Mouse (Mus musculus) embryonic facial prominence, embryonic 13.5 days (tissue): ENCODE data around the gene Hspb2. TPM values are rescaled to one million over a fixed set of nuclear protein-coding genes. Genes with fewer than 3 reads are reported as not detected.
A peak's percentile ranks its signal among the peaks of the same experiment; 100 is the strongest.

Experiments
- ATAC-seq: fragments of 200-750 bp; cut with Nextera tagmentation; 2 replicates; pipeline ENCODE4 v1.8.0; 2017; ENCODE audit warnings: low read depth; ENCODE audit not compliant: insufficient number of reproducible peaks, insufficient read depth, low FRiP score, low TSS enrichment
- H3K27ac ChIP-seq: fragments of 300-500 bp; sonication (generic); 2 replicates; pipeline ENCODE4 v1.5.1; 2015; ENCODE audit warnings: moderate library complexity, mild to moderate bottlenecking, inconsistent platforms
- H3K27me3 ChIP-seq: fragments of 300-500 bp; sonication (generic); 2 replicates; pipeline ENCODE4 v1.6.1; 2015; ENCODE audit warnings: mild to moderate bottlenecking, inconsistent platforms
- H3K36me3 ChIP-seq: fragments of 300-500 bp; sonication (generic); 2 replicates; pipeline ENCODE4 v1.6.1; 2015; ENCODE audit warnings: mild to moderate bottlenecking, inconsistent platforms
- H3K4me1 ChIP-seq: fragments of 300-500 bp; sonication (generic); 2 replicates; pipeline ENCODE4 v1.6.1; 2015; ENCODE audit warnings: inconsistent platforms
- H3K4me2 ChIP-seq: fragments of 300-500 bp; sonication (generic); 2 replicates; pipeline ENCODE4 v1.6.1; 2015; ENCODE audit warnings: moderate library complexity, mild to moderate bottlenecking, inconsistent platforms
- H3K4me3 ChIP-seq: fragments of 300-500 bp; sonication (generic); 2 replicates; pipeline ENCODE4 v1.5.1; 2015; ENCODE audit warnings: mild to moderate bottlenecking, inconsistent platforms
- H3K9ac ChIP-seq: fragments of 300-500 bp; sonication (generic); 2 replicates; pipeline ENCODE4 v1.6.1; 2015; ENCODE audit warnings: mild to moderate bottlenecking, inconsistent platforms
- H3K9me3 ChIP-seq: fragments of 300-500 bp; sonication (generic); 2 replicates; pipeline ENCODE4 v1.6.1; 2016; ENCODE audit warnings: inconsistent platforms
- WGBS: fragments of 180-500 bp; shearing (Covaris S2); methylation state at CpG from one replicate; pipeline ENCODE4 v1.1.7; 2015; ENCODE audit warnings: mixed read lengths; 5-methylcytosine and 5-hydroxymethylcytosine counted together
- polyA plus RNA-seq: library from polyadenylated mRNA; unstranded; fragments of >200 nt; fragmentation: Nextera tagmentation; extraction: Ambion mirVana; gene quantifications from 2 replicates; pipeline ENCODE4 v1.2.1, GENCODE M21; 2015

Gene Hspb2
- polyA plus RNA-seq, 1 experiment from 2014 or later, result 5.7 TPM

DNA sequence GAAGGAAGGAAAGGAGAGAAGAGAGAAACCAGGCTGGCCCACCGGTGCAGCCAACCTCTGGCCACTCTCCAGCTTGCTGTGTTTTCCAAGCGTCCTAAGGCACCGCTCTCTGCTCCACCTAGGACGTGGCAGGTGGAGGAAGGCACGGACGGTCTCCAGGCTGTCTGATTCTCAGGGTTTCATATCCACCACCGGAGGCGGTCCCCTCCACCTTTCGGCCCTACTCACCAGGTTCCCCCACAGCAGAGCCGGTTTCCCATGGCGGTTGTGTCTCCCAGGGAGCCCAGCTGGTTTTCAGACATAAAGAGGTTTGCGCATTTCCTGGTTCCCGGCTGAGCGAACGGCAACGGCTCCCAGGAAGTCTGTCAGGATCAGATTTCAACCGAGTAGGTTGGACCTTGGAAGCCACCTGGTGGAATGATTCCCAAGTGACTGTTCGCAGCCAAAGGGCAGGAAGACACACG lies 5.9 kb downstream of the Hspb2 start, which contains the start of gene 2310030G06Rik:
TSS of gene 2310030G06Rik (minus strand) at position 323 of the 464 bp plus-strand sequence.
- Histone ChIP-seq H3K9ac (peak within 1 kb of the TSS; percentile 68), H3K36me3 (no peaks in the 10 kb centered on the region), H3K27me3 (peaks cover 14% of the 10 kb centered on the region), H3K9me3 (no peaks in the 10 kb centered on the region), H3K27ac (peak within 1 kb of the TSS; percentile 83), H3K4me2 (peak within 1 kb of the TSS; percentile 63), H3K4me3 (peak within 1 kb of the TSS; percentile 43), H3K4me1 (peaks cover 10% of the 10 kb centered on the region)
- peak; percentile 64 for ATAC-seq
- 2% methylated on average over 19 of the region's 19 CpGs for WGBS

DNA sequence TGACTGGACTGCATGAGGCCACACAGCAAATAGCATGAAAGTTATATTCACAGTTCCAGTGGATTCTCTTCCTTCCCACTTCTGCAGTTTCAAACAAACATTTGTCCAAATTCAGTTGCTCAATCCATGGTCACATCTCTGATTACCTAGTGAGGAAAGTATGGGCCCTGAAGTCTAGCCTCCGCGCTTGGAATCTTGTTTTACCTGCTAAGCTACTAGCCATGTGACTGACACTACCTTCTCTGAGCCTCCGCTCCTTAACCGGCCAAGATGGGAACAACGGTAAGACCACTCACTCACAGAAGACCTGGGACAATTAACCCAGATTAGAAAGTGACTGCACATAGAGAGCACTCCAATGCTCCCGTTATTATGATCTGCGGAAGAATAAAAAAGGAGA lies 6.3 kb downstream of the Hspb2 start:
- peak overlapping the region; percentile 83 for H3K27ac ChIP-seq
- H3K9ac ChIP-seq, result peak overlapping the region; percentile 68
- peaks cover 14% of the 10 kb centered on the region for H3K27me3 ChIP-seq
- WGBS, result 13% methylated on average over 7 of the region's 7 CpGs
- H3K36me3 ChIP-seq, result no peaks in the 10 kb centered on the region
- no peak for ATAC-seq
- peaks cover 10% of the 10 kb centered on the region for H3K4me1 ChIP-seq
- H3K9me3 ChIP-seq, result no peaks in the 10 kb centered on the region
- H3K4me2 ChIP-seq, result peak overlapping the region; percentile 63
- H3K4me3 ChIP-seq, result peak overlapping the region; percentile 43

DNA sequence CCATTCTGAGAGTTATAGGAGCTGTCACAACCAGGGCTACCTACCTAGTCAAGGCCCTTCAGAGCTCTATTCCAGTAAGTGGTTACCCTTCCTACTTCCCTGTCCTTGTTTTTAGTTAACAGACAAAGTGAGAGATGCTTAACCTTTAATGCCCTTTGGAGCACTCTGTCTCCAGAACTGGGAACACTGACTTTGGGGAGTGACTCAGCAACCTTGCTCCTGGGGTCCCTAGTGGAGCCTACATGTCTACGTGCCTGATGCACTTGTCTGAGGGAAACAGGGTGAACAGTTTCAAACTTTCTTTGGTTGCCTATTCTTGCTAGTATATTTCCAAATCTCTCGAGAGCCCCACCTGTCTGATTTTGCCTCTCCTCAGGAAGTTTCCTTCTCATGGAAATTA lies 9.4 kb downstream of the Hspb2 start:
- 83% methylated on average over 2 of the region's 2 CpGs for WGBS
- ATAC-seq, result no peak
- peaks cover 14% of the 10 kb centered on the region for H3K27me3 ChIP-seq

DNA sequence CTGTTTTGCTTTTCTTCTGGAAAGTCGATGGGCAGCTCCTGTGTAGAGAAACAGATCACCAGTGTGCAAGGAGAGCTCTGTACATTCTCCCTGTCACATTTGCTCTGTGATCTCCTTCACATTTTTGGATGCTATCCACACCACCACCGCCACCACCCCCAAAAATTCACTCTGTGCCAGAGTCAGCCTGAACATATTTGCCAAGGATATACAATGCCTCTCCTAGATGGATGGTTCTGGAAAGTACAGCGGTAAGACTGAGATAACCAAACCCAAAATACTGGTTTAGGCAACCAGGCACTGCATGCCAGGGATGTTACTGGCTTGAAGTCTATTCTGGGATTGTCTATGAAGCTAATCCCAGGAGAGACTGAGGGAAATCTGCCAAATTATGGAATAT lies 9.9 kb downstream of the Hspb2 start:
- Histone ChIP-seq H3K9ac (no peak overlapping the region), H3K4me1 (peaks cover 20% of the 10 kb centered on the region), H3K27ac (no peak overlapping the region), H3K4me2 (no peak overlapping the region), H3K9me3 (no peaks in the 10 kb centered on the region), H3K27me3 (peaks cover 14% of the 10 kb centered on the region), H3K36me3 (no peaks in the 10 kb centered on the region), H3K4me3 (no peak overlapping the region)
- ATAC-seq, result no peak
- WGBS, result 84% methylated on average over 3 of the region's 3 CpGs

More for the DNA sequence above, 9.4 kb downstream of the Hspb2 start:
- Histone ChIP-seq H3K27ac (no peak overlapping the region), H3K9me3 (no peaks in the 10 kb centered on the region), H3K4me2 (no peak overlapping the region), H3K9ac (no peak overlapping the region), H3K4me3 (no peak overlapping the region), H3K36me3 (no peaks in the 10 kb centered on the region), H3K4me1 (peaks cover 20% of the 10 kb centered on the region)

DNA sequence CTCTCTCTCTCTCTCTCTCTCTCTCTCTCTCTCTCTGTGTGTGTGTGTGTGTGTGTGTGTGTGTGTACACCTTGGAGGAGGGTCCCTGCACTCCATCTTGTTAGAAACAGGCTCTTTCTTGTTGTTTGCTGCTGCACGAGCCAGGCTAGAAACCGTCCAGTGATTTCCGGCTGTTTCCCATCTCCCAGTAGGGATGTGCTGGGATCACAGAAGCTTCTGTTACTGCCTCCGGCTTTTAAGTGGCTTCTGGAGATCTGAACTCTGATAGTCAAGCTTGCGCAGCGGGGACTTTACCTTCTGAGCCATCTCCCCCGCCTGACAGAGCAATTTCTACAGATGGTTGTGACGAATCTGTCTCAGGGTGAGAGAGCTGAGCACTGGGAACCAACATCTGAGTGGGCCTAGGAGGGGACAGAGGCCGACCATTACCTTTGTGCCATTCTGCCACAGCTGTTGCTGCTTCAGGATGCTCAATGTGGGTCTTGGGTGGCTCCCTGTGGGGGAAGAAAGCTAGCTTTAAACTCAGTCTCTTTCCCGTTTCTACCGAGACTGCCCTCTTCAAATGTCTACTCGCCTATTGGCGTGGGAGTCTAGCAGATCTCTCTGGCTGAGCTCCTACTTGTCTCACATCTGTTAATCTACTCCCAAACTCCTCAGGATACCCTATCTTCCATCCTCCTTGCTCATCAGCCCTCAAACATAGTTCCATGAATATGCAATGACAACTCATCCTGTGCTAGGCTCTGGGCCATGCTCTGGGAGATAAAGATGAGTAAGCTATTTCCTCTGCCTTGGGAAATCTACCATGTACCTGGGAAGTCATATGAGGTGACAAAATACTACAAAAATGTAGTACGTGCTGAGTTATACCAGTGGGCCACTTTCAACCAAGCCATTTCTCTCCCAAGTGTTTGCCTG lies 11.0 kb downstream of the Hspb2 start:
- H3K4me1 ChIP-seq, result peaks cover 14% of the 10 kb centered on the region
- ATAC-seq, result no peak
- H3K4me2 ChIP-seq, result no peak overlapping the region
- no peaks in the 10 kb centered on the region for H3K36me3 ChIP-seq
- no peaks in the 10 kb centered on the region for H3K9me3 ChIP-seq
- WGBS, result 75% methylated on average over 14 of the region's 14 CpGs
- no peak overlapping the region for H3K27ac ChIP-seq
- no peak overlapping the region for H3K9ac ChIP-seq
- peaks cover 4% of the 10 kb centered on the region; the same call in 1 of the 2 replicates for H3K27me3 ChIP-seq
- no peak overlapping the region for H3K4me3 ChIP-seq

DNA sequence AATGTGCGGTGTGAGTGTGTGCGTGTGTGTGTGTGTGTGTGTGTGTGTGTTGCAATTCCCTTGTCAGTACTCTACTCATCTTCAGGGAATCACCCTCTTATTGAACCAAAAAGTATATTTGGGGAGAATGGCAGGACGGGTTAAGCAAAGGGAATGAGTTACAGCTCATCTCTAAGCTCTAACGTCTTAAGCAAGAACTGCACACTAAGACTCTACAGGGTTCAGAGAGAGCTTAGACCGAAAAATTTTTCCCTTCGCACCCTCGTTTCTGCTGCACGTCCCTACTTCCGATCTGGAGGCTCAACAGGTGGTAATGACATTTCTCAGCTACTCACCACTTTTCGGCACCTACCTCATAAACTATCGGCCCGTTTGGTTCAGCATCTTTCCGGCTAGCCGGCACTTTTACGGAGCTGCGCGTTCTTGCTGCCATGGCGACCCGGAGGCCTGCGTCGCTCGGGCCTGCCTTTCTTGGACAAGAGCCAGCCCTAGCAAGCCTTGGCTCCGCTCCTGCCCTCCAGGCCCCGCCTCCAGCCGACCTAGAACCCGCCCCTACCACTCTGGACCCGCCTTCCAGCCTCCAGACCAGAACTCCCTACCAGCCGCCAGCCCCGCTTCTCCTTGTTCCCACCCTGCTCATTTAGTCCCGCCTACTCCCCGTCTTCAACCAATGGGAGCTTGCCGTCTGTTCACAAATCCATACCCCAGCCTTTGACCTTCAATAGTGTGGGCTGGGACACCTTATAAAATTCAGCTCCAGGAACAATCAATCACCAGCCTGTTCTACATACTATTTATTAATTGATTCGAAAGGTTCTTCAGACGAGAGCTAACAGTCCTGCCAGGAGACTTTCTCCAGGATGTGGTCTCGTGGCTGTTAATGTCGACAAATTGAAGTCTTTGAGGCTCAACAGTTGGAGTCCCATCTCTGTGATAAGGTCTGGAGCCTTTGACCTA lies 13.0 kb downstream of the Hspb2 start, which contains the start of gene Dixdc1:
TSS of gene Dixdc1 (minus strand) at position 604 of the 957 bp plus-strand sequence.
- H3K27me3 ChIP-seq, result no peaks in the 10 kb centered on the region
- H3K4me3 ChIP-seq, result peak within 1 kb of the TSS; percentile 43
- 14% methylated on average over 36 of the region's 36 CpGs for WGBS
- H3K4me2 ChIP-seq, result peak within 1 kb of the TSS; percentile 67
- peak within 1 kb of the TSS; percentile 62 for H3K9ac ChIP-seq
- H3K9me3 ChIP-seq, result no peaks in the 10 kb centered on the region
- peak; percentile 94 for ATAC-seq
- no peaks in the 10 kb centered on the region for H3K36me3 ChIP-seq
- 0 out of 2 replicates have a peak within 1 kb of the TSS, but pooled peaks have one; percentile 4 for H3K27ac ChIP-seq
- H3K4me1 ChIP-seq, result peaks cover 10% of the 10 kb centered on the region

DNA sequence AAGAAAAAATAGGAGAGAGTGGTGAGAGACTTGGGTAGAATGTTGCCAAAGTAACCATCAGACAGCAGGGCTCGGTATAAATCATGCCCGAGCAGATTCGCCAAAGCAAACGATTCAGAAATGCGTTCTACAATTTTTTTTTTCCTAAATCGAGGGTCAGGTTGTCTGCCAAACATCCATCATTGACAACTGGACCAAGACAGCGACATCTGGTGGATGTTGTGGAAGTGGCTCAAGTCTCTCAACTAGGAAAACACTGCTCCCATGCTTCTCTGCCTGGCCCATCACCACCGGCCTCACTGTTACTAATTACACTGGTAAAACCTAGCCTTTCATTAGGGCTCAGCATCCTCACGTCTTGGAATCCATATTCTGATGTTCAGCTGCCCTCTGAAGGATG lies 17.2 kb downstream of the Hspb2 start:
- no peak overlapping the region for H3K9ac ChIP-seq
- H3K4me1 ChIP-seq, result peaks cover 10% of the 10 kb centered on the region
- no peaks in the 10 kb centered on the region for H3K27me3 ChIP-seq
- whole genome bisulfite sequencing, result 2% methylated on average over 9 of the region's 9 CpGs
- H3K4me2 ChIP-seq, result peak overlapping the region; percentile 29; the same call in 1 of the 2 replicates
- no peak overlapping the region for H3K4me3 ChIP-seq
- H3K27ac ChIP-seq, result no peak overlapping the region
- ATAC-seq, result no peak
- H3K36me3 ChIP-seq, result no peaks in the 10 kb centered on the region
- no peaks in the 10 kb centered on the region for H3K9me3 ChIP-seq

DNA sequence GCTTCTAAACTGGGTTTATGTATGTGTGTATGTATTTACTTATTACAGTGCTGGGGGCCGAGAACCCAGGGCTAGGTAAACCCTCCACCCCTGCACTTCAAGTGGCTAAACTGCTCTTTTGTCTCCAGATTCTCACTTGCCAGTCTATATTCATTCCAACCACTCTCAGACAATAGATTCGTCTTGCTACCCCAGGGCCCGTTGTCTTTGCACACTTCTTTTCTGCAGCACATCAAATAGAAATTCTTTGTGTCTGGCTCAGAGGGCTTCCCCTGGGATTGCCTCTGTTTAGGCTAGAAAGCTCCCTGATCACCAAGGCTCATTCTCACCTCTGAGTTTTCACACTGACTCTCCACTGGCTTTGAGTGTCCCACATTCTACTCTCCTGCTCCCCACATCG lies 19.6 kb downstream of the Hspb2 start:
- no peaks in the 10 kb centered on the region for H3K9me3 ChIP-seq
- no peak overlapping the region for H3K4me3 ChIP-seq
- peaks cover 5% of the 10 kb centered on the region; the same call in 1 of the 2 replicates for H3K4me1 ChIP-seq
- H3K36me3 ChIP-seq, result no peaks in the 10 kb centered on the region
- H3K27me3 ChIP-seq, result no peaks in the 10 kb centered on the region
- WGBS, result 35% methylated on average over 4 of the region's 4 CpGs
- H3K27ac ChIP-seq, result no peak overlapping the region
- no peak overlapping the region for H3K4me2 ChIP-seq
- H3K9ac ChIP-seq, result no peak overlapping the region
- no peak for ATAC-seq

DNA sequence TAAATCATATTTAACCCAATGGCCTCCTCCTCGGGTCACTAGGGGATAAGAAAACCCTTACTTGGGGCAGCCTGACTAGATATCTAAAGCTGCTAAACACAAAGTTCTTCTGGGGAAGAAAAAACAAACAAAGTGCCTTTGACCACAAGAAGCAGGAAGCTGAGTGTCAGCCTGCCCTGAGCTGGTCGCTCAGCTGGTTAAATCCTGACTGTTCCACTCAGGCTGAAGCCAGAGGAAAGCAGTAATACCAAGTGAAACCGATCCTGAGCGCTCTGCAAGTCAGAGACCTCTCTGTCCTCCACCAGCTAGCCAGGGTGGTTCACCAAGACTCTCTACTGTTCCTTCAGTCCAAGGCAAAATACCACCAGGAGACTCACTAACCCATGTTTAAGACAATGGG lies 22.6 kb downstream of the Hspb2 start:
- H3K4me3 ChIP-seq, result no peak overlapping the region
- H3K9me3 ChIP-seq, result no peaks in the 10 kb centered on the region
- no peaks in the 10 kb centered on the region for H3K27me3 ChIP-seq
- 34% methylated on average over 4 of the region's 4 CpGs for WGBS
- no peak overlapping the region for H3K27ac ChIP-seq
- ATAC-seq, result no peak
- no peak overlapping the region for H3K9ac ChIP-seq
- H3K4me1 ChIP-seq, result peaks cover 29% of the 10 kb centered on the region
- no peak overlapping the region for H3K4me2 ChIP-seq
- H3K36me3 ChIP-seq, result no peaks in the 10 kb centered on the region

DNA sequence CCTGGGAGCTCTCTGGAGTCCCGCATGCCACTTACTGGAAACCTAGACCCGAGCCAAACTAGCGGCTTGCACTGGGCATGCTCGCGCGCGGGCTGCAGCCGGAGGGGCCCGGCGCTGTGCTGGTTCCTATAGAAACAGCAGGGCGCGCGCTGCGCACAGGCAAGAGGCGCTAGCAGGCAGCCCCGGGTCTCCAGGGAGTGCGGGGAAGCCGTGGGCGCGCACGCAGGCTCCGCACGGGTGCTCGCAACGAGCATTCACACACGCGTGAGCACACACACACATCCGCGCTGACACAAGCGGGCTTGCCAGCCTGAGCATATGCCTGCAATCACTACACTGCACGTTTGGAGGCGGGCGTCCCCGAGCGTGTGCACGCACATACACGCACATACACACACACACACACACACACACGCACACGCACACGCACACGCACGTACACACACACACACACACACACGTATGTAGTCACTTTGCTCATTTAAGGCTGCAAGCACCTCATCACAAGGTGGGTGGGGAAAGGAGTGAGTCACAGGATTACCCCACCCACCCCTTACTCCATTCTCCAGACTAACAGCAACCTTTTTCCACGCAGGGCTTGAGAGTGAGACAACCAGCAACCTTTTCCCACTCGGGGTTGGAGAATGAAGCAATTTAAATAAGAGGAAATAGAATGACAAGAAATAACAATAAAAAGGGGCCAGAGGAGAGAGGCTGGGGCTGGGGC lies 24.1 kb downstream of the Hspb2 start:
- WGBS, result under 1% methylated on average over 45 of the region's 45 CpGs
- no peaks in the 10 kb centered on the region for H3K36me3 ChIP-seq
- peaks cover 42% of the 10 kb centered on the region for H3K4me1 ChIP-seq
- peak overlapping the region; percentile 79 for H3K9ac ChIP-seq
- peak overlapping the region; percentile 83 for H3K27ac ChIP-seq
- peak overlapping the region; percentile 82 for H3K4me2 ChIP-seq
- no peaks in the 10 kb centered on the region for H3K27me3 ChIP-seq
- H3K9me3 ChIP-seq, result no peaks in the 10 kb centered on the region
- H3K4me3 ChIP-seq, result peak overlapping the region; percentile 68
- ATAC-seq, result peak; percentile 87
